Mouse (Mus musculus): ENCODE measurements at regions not wholly inside any gene's neighbourhood (a gene's known extent, or its start where the extent isn't known, plus 50 kb on each side); places are given as distances from the start of the nearest gene placed in this dataset.
A peak's percentile ranks its signal among the peaks of the same experiment; 100 is the strongest.
"Not testable (repeated sequence)": the region's sequence is repeated elsewhere in the genome, so short reads cannot be mapped to it uniquely, and the experiment has no call there.

DNA sequence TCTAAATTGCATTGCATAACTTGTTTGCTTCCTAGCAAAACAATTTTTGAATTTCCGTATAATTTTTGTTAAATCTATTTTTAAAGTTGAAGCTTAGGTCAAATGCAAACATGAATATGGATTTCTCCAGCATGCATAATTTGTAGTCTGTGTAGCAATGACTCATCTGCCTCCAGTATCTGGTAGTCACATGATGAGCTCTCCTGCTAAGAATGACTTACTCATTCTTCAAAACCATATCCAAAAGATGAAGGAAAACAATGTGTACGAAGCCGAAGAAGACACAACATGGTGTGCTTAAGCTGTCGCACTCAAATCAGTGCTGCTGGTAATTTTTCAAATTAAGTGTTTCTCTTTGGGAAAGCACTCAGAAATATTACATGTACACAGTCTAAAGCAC lies 1453.2 kb upstream of the Gje1 start:
- WGBS = 93% methylated on average over 4 of the region's 4 CpGs
- Histone ChIP-seq H3K27ac (no peak overlapping the region), H3K4me1 (no peaks in the 10 kb centered on the region), H3K36me3 (no peaks in the 10 kb centered on the region), H3K27me3 (no peaks in the 10 kb centered on the region), H3K9ac (no peak overlapping the region), H3K9me3 (no peaks in the 10 kb centered on the region), H3K4me3 (no peak overlapping the region), H3K4me2 (replicated peaks) (no peak overlapping the region)
- ATAC-seq (ENCODE audit: low FRiP score, low read depth) = no peak

DNA sequence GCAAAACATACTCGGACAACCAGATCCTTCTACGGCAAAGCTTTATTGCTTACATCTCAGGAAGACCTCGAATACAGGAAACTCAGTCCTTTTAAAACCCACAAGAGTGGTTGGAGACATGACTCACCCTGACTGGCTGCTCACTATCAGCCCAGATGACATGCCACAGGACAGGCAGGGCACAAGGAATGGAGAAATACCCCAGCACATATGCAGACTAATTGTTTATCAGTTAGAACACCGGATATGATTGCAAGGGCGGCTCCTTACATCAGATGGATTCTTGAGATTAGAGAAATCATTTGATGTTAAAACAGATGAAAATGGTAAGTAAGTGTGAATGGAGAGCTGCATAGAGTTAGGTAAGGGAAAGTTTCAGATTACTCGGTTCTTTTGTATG lies 1441.5 kb upstream of the Gje1 start:
- H3K4me2 ChIP-seq (replicated peaks); H3K36me3 ChIP-seq; ATAC-seq (ENCODE audit: low FRiP score, low read depth); H3K4me1 ChIP-seq; H3K27me3 ChIP-seq; H3K4me3 ChIP-seq; H3K9ac ChIP-seq; H3K9me3 ChIP-seq; H3K27ac ChIP-seq: not testable (repeated sequence)
- 89% methylated on average over 6 of the region's 6 CpGs for WGBS

DNA sequence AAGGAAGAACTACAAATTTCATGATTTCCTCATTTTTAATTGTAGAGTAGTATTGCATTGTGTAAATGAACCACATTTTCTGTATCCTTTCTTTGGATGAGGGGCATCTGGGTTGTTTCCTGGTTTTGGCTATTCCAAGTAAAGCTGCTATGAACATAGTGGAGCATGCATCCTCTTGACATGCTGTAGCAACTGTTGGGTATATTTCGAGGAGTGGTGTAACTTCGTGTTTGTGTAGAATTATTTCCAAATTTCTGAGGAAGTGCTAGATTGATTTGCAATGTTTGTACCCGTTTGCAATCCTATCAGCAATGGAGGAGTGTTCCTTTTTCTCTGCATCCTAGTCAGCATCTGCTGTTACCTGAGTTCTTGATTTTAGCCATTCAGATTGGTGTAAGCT lies 1440.4 kb upstream of the Gje1 start:
- H3K27ac ChIP-seq = no peak overlapping the region
- H3K9me3 ChIP-seq = no peaks in the 10 kb centered on the region
- H3K9ac ChIP-seq = no peak overlapping the region
- H3K4me2 ChIP-seq (replicated peaks) = no peak overlapping the region
- no peaks in the 10 kb centered on the region for H3K4me1 ChIP-seq
- H3K4me3 ChIP-seq = no peak overlapping the region
- H3K36me3 ChIP-seq = no peaks in the 10 kb centered on the region
- WGBS = 82% methylated on average over 3 of the region's 3 CpGs
- ATAC-seq (ENCODE audit: low FRiP score, low read depth) = no peak
- no peaks in the 10 kb centered on the region for H3K27me3 ChIP-seq

DNA sequence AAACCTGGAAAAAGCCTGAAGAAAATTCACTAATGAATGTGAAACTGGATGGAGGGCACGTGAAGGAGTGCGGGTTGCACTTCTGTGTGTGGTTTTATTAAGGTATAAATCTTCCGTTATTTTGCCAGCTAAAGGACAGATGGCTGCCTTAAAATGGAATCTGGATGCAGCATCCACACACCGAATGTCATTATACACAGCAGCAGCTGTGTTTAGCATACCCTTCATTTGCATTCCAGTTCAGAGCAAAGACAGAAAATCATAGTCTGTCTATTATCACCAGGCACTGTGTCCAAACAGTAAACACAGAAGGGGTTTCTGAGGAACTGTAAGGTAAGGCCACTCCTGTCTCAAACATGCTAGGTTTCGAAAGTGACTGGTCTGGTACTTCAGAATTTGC lies 1438.9 kb upstream of the Gje1 start:
- no peak for ATAC-seq (ENCODE audit: low FRiP score, low read depth)
- H3K4me2 ChIP-seq (replicated peaks) = no peak overlapping the region
- H3K27me3 ChIP-seq = no peaks in the 10 kb centered on the region
- no peak overlapping the region for H3K4me3 ChIP-seq
- H3K9me3 ChIP-seq = no peaks in the 10 kb centered on the region
- WGBS = 48% methylated on average over 5 of the region's 5 CpGs
- H3K4me1 ChIP-seq = no peaks in the 10 kb centered on the region
- no peaks in the 10 kb centered on the region for H3K36me3 ChIP-seq
- no peak overlapping the region for H3K9ac ChIP-seq
- no peak overlapping the region for H3K27ac ChIP-seq

DNA sequence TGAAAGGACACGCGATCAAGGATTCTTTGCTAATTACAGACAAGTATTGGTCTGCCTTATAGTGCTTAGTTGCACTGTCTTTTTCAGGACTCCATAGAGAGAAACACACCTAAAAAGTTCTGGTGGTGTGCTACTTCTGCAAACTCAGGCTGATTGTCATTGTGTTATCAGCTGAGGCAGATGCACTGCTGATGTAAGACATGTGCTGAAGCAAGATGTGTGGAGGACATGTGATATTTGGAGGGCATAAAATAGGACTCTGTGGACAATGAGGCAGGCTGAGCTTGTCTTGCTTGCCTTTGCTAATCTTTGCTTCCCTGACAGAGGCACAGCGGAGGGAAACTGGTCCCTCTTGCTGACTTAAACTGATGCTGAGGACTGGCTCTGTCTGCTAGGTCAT lies 1431.0 kb upstream of the Gje1 start:
- Histone ChIP-seq H3K9me3 (no peaks in the 10 kb centered on the region), H3K27ac (no peak overlapping the region), H3K36me3 (no peaks in the 10 kb centered on the region), H3K4me3 (no peak overlapping the region), H3K27me3 (no peaks in the 10 kb centered on the region), H3K9ac (no peak overlapping the region), H3K4me1 (no peaks in the 10 kb centered on the region), H3K4me2 (replicated peaks) (no peak overlapping the region)
- ATAC-seq (ENCODE audit: low FRiP score, low read depth) = no peak
- 98% methylated on average over 3 of the region's 3 CpGs for WGBS

DNA sequence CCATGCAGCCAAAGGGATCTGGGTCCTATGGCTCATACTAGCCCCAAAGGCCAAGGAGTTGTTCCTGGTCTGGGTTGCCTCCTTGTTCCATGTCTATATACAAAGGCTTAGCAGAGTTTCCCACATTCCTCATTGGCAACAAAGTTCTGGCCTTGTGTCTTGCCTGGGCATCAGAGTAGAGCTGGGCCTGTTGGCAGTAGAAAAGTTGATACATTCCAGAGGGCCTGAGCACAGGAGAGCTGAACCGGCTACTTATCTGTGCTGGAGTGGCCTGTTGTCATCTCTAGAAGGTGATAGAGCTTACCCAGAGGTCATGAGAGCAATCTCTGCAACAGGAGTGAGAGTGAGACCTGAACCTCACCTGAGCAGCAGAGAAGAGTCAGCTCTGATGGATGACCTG lies 1427.4 kb upstream of the Gje1 start:
- no peak overlapping the region for H3K4me3 ChIP-seq
- no peak overlapping the region for H3K9ac ChIP-seq
- no peaks in the 10 kb centered on the region for H3K4me1 ChIP-seq
- H3K4me2 ChIP-seq (replicated peaks) = no peak overlapping the region
- WGBS = 81% methylated on average over 1 of the region's 1 CpGs
- H3K27ac ChIP-seq = no peak overlapping the region
- H3K27me3 ChIP-seq = no peaks in the 10 kb centered on the region
- no peak for ATAC-seq (ENCODE audit: low FRiP score, low read depth)
- H3K36me3 ChIP-seq = no peaks in the 10 kb centered on the region
- H3K9me3 ChIP-seq = no peaks in the 10 kb centered on the region

DNA sequence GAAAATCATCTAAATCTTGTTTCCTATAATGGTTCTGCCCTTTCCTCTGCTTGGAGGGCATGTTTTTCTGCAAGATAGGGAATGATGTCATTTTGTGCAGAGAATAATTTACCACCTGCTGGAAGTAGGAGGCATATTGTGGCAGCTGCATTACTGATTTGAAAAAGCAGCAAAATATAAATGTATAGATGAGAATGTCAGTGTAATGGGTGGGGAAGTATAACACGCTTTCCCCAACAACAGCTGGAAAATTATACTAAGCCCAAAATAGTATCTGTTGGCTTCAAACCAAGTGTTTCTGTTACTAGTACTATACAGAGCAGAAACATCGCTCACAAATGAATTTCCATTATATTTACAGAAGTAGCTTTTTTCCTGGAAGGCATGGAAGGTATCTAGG lies 1405.9 kb upstream of the Gje1 start:
- Histone ChIP-seq H3K9ac (no peak overlapping the region), H3K4me1 (no peaks in the 10 kb centered on the region), H3K4me2 (replicated peaks) (no peak overlapping the region), H3K36me3 (no peaks in the 10 kb centered on the region), H3K4me3 (no peak overlapping the region), H3K27ac (no peak overlapping the region), H3K9me3 (no peaks in the 10 kb centered on the region), H3K27me3 (no peaks in the 10 kb centered on the region)
- ATAC-seq (ENCODE audit: low FRiP score, low read depth) = peak; percentile 54
- 58% methylated on average over 2 of the region's 2 CpGs for WGBS

DNA sequence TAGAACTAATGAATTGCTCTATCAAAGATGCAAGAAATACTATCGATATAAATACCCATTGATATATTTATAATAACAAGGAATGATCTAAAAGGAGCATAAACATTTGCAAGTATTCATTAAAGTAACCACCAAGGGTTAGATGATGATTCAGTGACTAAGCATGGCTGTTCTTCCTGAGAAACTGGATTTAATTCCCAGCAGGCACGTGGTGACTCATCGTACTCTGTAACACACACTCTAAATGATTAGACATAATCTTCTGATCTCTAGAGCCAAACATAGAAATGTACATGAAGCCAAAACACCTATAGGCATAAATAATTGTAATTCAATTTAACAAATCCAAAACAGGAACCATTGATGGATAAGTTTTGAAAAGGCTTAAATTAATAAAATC lies 1370.2 kb upstream of the Gje1 start:
- ATAC-seq (ENCODE audit: low FRiP score, low read depth) = no peak
- H3K27me3 ChIP-seq = no peaks in the 10 kb centered on the region
- H3K9ac ChIP-seq = no peak overlapping the region
- no peak overlapping the region for H3K4me3 ChIP-seq
- no peak overlapping the region for H3K27ac ChIP-seq
- H3K4me1 ChIP-seq = no peaks in the 10 kb centered on the region
- WGBS = 76% methylated on average over 3 of the region's 3 CpGs
- no peaks in the 10 kb centered on the region for H3K36me3 ChIP-seq
- H3K9me3 ChIP-seq = no peaks in the 10 kb centered on the region
- H3K4me2 ChIP-seq (replicated peaks) = no peak overlapping the region

DNA sequence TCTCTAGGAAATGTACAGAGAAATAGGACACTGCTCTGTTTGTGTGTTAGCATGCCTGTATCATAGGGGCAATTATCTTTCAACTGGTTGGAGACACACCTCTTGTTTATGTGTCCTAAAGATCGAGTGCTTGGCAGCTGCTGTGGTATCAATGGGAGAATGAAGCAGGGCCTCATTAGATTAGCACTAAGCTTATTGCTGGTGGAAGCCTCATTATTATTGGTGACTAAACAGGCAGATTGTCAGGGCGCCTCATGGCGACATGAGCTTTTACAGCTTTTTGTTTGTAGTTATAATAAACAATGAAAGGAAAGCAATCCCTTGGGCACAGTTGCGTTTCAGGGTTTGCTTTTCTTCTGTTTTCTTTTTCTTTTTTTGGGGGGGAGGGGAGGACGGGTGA lies 1335.0 kb upstream of the Gje1 start:
- Histone ChIP-seq H3K27me3 (no peaks in the 10 kb centered on the region), H3K4me2 (replicated peaks) (no peak overlapping the region), H3K9me3 (no peaks in the 10 kb centered on the region), H3K4me3 (no peak overlapping the region), H3K9ac (no peak overlapping the region), H3K27ac (no peak overlapping the region), H3K4me1 (no peaks in the 10 kb centered on the region), H3K36me3 (no peaks in the 10 kb centered on the region)
- 33% methylated on average over 5 of the region's 5 CpGs for WGBS
- ATAC-seq (ENCODE audit: low FRiP score, low read depth) = no peak

DNA sequence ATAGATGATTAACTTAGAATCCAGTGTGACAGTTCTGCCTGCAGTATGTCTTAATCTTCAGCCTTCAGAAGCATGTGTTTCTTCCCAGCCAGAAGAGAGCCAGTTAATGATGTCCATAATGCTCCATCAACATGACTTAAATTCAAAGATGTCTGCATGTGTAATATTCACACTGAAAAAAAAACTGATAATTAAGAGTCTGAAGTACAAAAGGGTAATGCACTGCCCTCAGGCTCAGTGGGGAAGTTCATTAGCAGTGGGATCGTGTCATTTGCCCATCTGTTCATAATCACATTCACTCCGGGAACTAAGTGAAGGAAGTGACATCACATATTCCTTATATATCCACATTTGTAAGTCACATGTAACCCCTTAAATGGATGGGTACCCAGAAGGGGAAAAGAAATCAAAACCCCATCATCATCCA lies 1334.5 kb upstream of the Gje1 start:
- Histone ChIP-seq H3K4me1 (no peaks in the 10 kb centered on the region), H3K4me3 (no peak overlapping the region), H3K27ac (no peak overlapping the region), H3K9ac (no peak overlapping the region), H3K36me3 (no peaks in the 10 kb centered on the region), H3K27me3 (no peaks in the 10 kb centered on the region), H3K4me2 (replicated peaks) (no peak overlapping the region), H3K9me3 (no peaks in the 10 kb centered on the region)
- 27% methylated on average over 2 of the region's 2 CpGs for WGBS
- ATAC-seq (ENCODE audit: low FRiP score, low read depth) = no peak

DNA sequence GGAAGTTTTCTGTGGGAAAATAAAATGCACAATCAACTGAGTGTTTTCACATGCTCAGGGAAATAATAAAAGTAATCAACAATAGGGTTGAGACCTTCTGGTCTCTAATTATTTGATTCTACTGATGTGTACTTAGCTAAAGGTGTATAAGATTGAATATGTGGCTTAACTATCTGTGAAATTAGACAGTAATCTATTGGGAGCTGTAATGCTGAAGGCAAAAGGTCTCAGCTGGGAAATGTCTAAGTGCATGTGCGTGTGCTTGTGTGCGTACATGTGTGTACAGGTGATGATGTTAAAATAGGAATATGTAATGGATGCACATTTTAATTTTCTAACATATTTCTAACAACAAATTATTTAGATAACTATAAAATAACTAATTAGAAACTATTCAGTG lies 1318.2 kb upstream of the Gje1 start:
- no peaks in the 10 kb centered on the region for H3K27me3 ChIP-seq
- no peaks in the 10 kb centered on the region for H3K36me3 ChIP-seq
- H3K4me1 ChIP-seq = no peaks in the 10 kb centered on the region
- H3K9me3 ChIP-seq = no peaks in the 10 kb centered on the region
- no peak overlapping the region for H3K27ac ChIP-seq
- no peak overlapping the region for H3K4me2 ChIP-seq (replicated peaks)
- WGBS = 90% methylated on average over 2 of the region's 2 CpGs
- no peak overlapping the region for H3K4me3 ChIP-seq
- no peak for ATAC-seq (ENCODE audit: low FRiP score, low read depth)
- no peak overlapping the region for H3K9ac ChIP-seq

DNA sequence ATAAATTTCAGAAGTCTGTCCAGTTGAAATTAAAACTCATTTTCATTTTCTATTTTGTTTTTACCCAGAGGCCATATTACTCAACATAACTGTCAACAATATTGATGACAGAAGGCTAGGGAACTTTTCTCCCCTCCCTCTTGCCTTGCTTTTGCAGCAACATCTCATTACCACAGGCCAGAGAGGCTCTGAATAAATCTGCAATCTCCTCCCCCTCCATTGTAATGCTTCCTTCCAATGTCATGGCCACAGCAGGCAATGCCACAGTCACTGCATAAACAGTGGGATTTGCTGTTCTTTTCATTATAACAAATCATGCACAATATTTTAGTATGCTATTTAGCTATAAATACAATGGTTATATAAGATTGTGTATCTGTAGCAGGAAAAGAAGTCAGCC lies 1315.1 kb upstream of the Gje1 start:
- no peak overlapping the region for H3K4me2 ChIP-seq (replicated peaks)
- H3K36me3 ChIP-seq = no peaks in the 10 kb centered on the region
- no peaks in the 10 kb centered on the region for H3K27me3 ChIP-seq
- H3K9me3 ChIP-seq = no peaks in the 10 kb centered on the region
- no peaks in the 10 kb centered on the region for H3K4me1 ChIP-seq
- no peak for ATAC-seq (ENCODE audit: low FRiP score, low read depth)
- H3K27ac ChIP-seq = no peak overlapping the region
- H3K4me3 ChIP-seq = no peak overlapping the region
- H3K9ac ChIP-seq = no peak overlapping the region

DNA sequence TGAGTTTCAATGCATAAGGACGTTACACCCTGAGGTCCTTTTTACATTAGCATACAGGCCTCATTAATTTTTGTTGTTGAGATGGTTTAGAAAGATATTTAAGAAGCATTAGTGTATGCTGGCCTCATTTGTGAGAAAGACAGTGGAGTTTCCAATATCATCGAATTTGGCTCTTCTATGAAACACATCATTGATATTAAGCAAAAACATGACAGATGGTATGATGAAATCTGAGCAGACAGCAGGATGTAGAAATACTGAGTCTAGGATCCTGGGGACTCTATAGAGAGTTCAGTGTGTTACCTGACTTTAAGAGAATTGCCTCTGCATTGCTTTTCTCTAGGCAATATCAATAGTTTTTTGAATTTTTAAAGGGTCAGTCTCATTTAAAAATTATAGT lies 1312.8 kb upstream of the Gje1 start:
- H3K4me3 ChIP-seq = no peak overlapping the region
- no peak overlapping the region for H3K27ac ChIP-seq
- no peak overlapping the region for H3K9ac ChIP-seq
- H3K36me3 ChIP-seq = no peaks in the 10 kb centered on the region
- H3K4me2 ChIP-seq (replicated peaks) = no peak overlapping the region
- 80% methylated on average over 2 of the region's 2 CpGs for WGBS
- no peaks in the 10 kb centered on the region for H3K9me3 ChIP-seq
- ATAC-seq (ENCODE audit: low FRiP score, low read depth) = no peak
- H3K27me3 ChIP-seq = no peaks in the 10 kb centered on the region
- no peaks in the 10 kb centered on the region for H3K4me1 ChIP-seq

DNA sequence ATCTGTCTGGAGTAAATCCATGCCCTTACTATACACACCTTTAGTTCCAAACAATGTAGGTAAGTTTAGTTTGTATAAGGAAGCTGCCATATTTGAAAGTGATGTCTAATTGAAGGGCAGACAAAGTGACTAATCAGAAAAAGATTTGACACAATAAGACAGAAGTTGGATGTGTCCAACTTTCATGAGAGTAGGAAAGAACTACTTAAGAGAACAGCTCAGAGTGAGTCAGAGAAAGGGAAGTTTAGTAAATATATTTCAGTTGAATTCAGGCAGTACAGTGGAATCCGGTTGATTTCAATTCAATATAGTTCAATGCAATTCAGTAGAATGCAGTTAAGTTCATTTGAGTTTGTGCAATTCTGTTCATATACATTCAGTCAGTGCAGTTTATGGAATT lies 1296.8 kb upstream of the Gje1 start:
- no peak overlapping the region for H3K4me2 ChIP-seq (replicated peaks)
- H3K4me1 ChIP-seq = no peaks in the 10 kb centered on the region
- H3K9me3 ChIP-seq = peaks cover 6% of the 10 kb centered on the region; the same call in 1 of the 2 replicates
- WGBS = 92% methylated on average over 1 of the region's 1 CpGs
- no peaks in the 10 kb centered on the region for H3K27me3 ChIP-seq
- H3K4me3 ChIP-seq = no peak overlapping the region
- ATAC-seq (ENCODE audit: low FRiP score, low read depth) = no peak
- H3K9ac ChIP-seq = no peak overlapping the region
- no peak overlapping the region for H3K27ac ChIP-seq
- H3K36me3 ChIP-seq = no peaks in the 10 kb centered on the region
